Mouse (Mus musculus) liver, postnatal 0 days (tissue): ENCODE results near the gene Fance.

Experiments used
- CTCF ChIP-seq: sonication (generic); IDR thresholded peaks from 2 replicates; pipeline ENCODE4 v1.5.1; 2016; ENCODE audit warnings: antibody characterized with exemption, low read depth
- EP300 ChIP-seq: IDR thresholded peaks from 2 replicates; pipeline ENCODE4 v1.6.1; 2016; ENCODE audit warnings: antibody characterized with exemption, low read depth, mild to moderate bottlenecking

DNA sequence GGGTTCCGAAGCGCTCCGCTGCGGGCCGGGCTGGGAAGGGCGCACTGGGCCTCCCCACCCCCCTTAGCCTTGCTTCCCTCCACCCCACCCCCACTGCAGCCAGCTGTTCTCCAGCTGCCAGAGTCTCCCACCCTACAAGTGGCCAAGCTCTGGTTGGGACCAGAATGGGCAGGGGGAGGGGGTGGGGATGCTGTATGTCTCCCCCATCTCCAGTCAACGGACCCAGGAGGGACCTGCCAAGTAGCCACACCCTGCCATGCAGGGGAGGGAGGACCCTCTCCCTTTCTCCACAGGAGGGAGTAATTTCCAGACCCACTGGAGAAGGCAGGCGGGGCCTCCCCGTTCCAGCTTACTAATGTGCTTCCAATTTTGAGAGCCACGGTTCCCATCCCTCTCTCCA is 32.6 kb downstream of the Fance start:
- no peak for TF ChIP-seq CTCF
- no peak for TF ChIP-seq EP300
